Comparison of ENCODE assay signal across 10 mouse cellular contexts in the genomic region with DNA sequence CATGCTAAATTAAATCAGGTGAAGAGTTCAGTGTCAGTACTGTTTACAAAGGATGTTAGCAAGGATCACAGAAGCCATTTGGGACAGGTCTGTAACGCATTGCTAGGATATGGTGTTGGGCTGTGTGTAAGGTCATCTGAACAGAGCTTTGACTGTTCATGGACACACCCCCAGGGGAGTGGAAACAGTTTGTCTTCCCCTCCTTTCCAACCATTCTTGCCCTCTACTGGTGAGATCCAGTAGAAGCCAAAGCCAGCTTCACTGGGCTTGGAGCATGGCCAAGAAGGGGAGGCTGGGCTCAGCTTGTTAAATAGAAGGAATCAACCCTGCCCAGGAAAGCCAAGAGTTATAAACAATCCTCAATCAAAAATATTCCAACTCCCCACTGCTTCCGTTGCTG. TPM values are rescaled to one million over a fixed set of nuclear protein-coding genes. Genes with fewer than 3 reads are reported as not detected.
DNase-seq lines count a peak whose midpoint lies in the region; TF ChIP-seq lines count a peak whose summit lies in the region.
"Had no signal": no experiment of that assay in that cellular context is flagged by ENCODE, and none has a peak within 500 bp of the region (broad histone marks: within the 10 kb centered on the region; RNA-seq: fewer than 3 reads in every experiment).

No protein-coding gene starts in this region.

- no peaks in the 10 kb centered on the region; the same call in 1 of the 2 replicates for H3K27me3 ChIP-seq in E14TG2a.4 (ENCODE audit: insufficient read depth, low read length)
- H3K27me3 ChIP-seq: embryonic facial prominence, embryonic 12.5 days; liver, embryonic 15.5 days had no signal

- no peak overlapping the region for H3K4me3 ChIP-seq in layer of hippocampus, adult 2 months
- no peak overlapping the region for H3K4me3 ChIP-seq in E14TG2a.4 (replicated peaks; ENCODE audit: low read length)
- H3K4me3 ChIP-seq: embryonic facial prominence, embryonic 12.5 days; liver, embryonic 15.5 days had no signal

- no peaks in the 10 kb centered on the region for H3K36me3 ChIP-seq in E14TG2a.4 (ENCODE audit: insufficient read depth, low read length)
- H3K36me3 ChIP-seq: embryonic facial prominence, embryonic 12.5 days; liver, embryonic 15.5 days had no signal

- H3K27ac ChIP-seq in layer of hippocampus, adult 2 months, result no peak overlapping the region
- H3K27ac ChIP-seq: embryonic facial prominence, embryonic 12.5 days; liver, embryonic 15.5 days had no signal

- H3K4me1 ChIP-seq in E14TG2a.4 (replicated peaks; ENCODE audit: low read depth, low read length), result no peaks in the 10 kb centered on the region
- H3K4me1 ChIP-seq: embryonic facial prominence, embryonic 12.5 days; liver, embryonic 15.5 days had no signal

- peak; percentile 6 to 15 for DNase-seq in layer of hippocampus, adult 2 months (ENCODE audit: low spot score in 2 of 2)
- DNase-seq in layer of hippocampus, adult 9-11 months, result no peak
- DNase-seq in adrenal gland, adult (ENCODE audit: inconsistent age in 2 of 2, low spot score in 1 of 2), result peak; percentile 48 to 77
- peak; percentile 40 for DNase-seq in heart, adult 8-10 months (ENCODE audit: low spot score)
- DNase-seq in kidney, postnatal 4 days, result peak; percentile 71 to 80
- peak; percentile 51 for DNase-seq in ovary, postnatal 36 days (ENCODE audit: low spot score)
- no peak for DNase-seq in frontal cortex, postnatal 25 days (ENCODE audit: low spot score in 2 of 2)

- TF ChIP-seq CTCF in layer of hippocampus, adult 2 months (conservative IDR thresholded peaks at IDR 0.05), result peak; percentile 70
- peak; percentile 17; the same call in 1 of the 2 replicates for TF ChIP-seq CTCF in E14TG2a.4 (conservative IDR thresholded peaks at IDR 0.05; ENCODE audit: low read length)

- no peaks in the 10 kb centered on the region for H3K9me3 ChIP-seq in E14TG2a.4 (ENCODE audit: low read length)
- H3K9me3 ChIP-seq: embryonic facial prominence, embryonic 12.5 days; liver, embryonic 15.5 days had no signal

RNA-seq across cellular contexts. Expression of a gene that starts 7.4 kb away (rescaled TPM):
- 10 to 100 TPM; 59.0 to 72.3 TPM for total RNA-seq in layer of hippocampus, adult 2 months (2021)
- total RNA-seq in heart, adult 8-10 months (2022), result 10 to 100 TPM; 10.6 to 12.5 (median 11.7) TPM

Comparison
In these comparisons a context has a peak if more than half of its experiments do, and no peak if none do; other contexts are left out.
1. DNase-seq: peak in layer of hippocampus, adult 2 months (2 of 2), adrenal gland, adult (2 of 2), heart, adult 8-10 months (single experiment), kidney, postnatal 4 days (2 of 2) and ovary, postnatal 36 days (single experiment); none in layer of hippocampus, adult 9-11 months (single experiment) and frontal cortex, postnatal 25 days (0 of 2).
2. RNA of a gene that starts 7.4 kb away (total RNA-seq): 59.0 to 72.3 TPM in layer of hippocampus, adult 2 months; 10.6 to 12.5 TPM in heart, adult 8-10 months; every median in the first group is over 4 times any median in the second.